Mouse (Mus musculus) spleen, adult 2 months (tissue): ENCODE results near the gene Smpx.

ENCODE experiments used
- CTCF ChIP-seq: fragments of 200-500 bp; IDR thresholded peaks from 2 replicates; pipeline ENCODE4 v1.5.1; 2011; ENCODE audit warnings: mild to moderate bottlenecking, inconsistent platforms; ENCODE audit not compliant: insufficient read depth, insufficient read length, insufficient replicate concordance; ENCODE audit errors: extremely low read depth
- POLR2A ChIP-seq: fragments of 200-500 bp; IDR thresholded peaks from 2 replicates; pipeline ENCODE4 v1.6.1; 2011; ENCODE audit warnings: low read depth, low read length, inconsistent platforms

- no peak for TF ChIP-seq POLR2A
- TF ChIP-seq CTCF, result no peak
These were observed 41.4 kb upstream of the Smpx start for GRCm38 (mm10) chrX:157657356-157657755.
